Mouse (Mus musculus) midbrain, postnatal 0 days (tissue): ENCODE measurements around the gene Upp2. TPM values are rescaled to one million over a fixed set of nuclear protein-coding genes. Genes with fewer than 3 reads are reported as not detected.

ENCODE experiments used
- ATAC-seq: fragments of 200-750 bp; cut with Nextera tagmentation; 2 replicates; pipeline ENCODE4 v1.8.0; 2017; ENCODE audit warnings: moderate number of reproducible peaks, mild to moderate bottlenecking, moderate TSS enrichment, moderate library complexity; ENCODE audit not compliant: low FRiP score
- DNase-seq: peaks from one replicate; pipeline ENCODE4 v3.0.0-alpha.2; 2015; ENCODE audit warnings: low spot score
- H3K27ac ChIP-seq: fragments of 300-500 bp; sonication (generic); 2 replicates; pipeline ENCODE4 v1.5.1; 2014; ENCODE audit warnings: low read depth, mild to moderate bottlenecking, low read length, mixed read lengths
- H3K27me3 ChIP-seq: fragments of 300-500 bp; sonication (generic); 2 replicates; pipeline ENCODE4 v1.6.1; 2014; ENCODE audit warnings: low read length, control low read depth, mixed read lengths; ENCODE audit not compliant: insufficient read depth
- H3K36me3 ChIP-seq: fragments of 300-500 bp; sonication (generic); 2 replicates; pipeline ENCODE4 v1.6.1; 2014; ENCODE audit warnings: low read length, control low read depth, mixed read lengths; ENCODE audit not compliant: insufficient read depth
- H3K4me1 ChIP-seq: fragments of 300-500 bp; sonication (generic); 2 replicates; pipeline ENCODE4 v1.6.1; 2014; ENCODE audit warnings: mild to moderate bottlenecking, control low read depth, antibody characterized with exemption, low read length, mixed read lengths; ENCODE audit not compliant: insufficient read depth
- H3K4me2 ChIP-seq: fragments of 300-500 bp; sonication (generic); 2 replicates; pipeline ENCODE4 v1.6.1; 2014; ENCODE audit warnings: low read depth, mild to moderate bottlenecking, low read length, mixed read lengths; ENCODE audit not compliant: poor library complexity, severe bottlenecking
- H3K4me3 ChIP-seq: fragments of 300-500 bp; sonication (generic); 2 replicates; pipeline ENCODE4 v1.5.1; 2014; ENCODE audit warnings: low read depth, mild to moderate bottlenecking, low read length, moderate library complexity
- H3K9ac ChIP-seq: fragments of 300-500 bp; sonication (generic); replicated peaks from 2 replicates; pipeline ENCODE4 v1.6.1; 2014; ENCODE audit warnings: mild to moderate bottlenecking, low read length, moderate library complexity, mixed read lengths; ENCODE audit not compliant: poor library complexity, severe bottlenecking
- H3K9me3 ChIP-seq: fragments of 300-500 bp; sonication (generic); 2 replicates; pipeline ENCODE4 v1.6.1; 2016; ENCODE audit warnings: low read length, control low read depth
- CTCF ChIP-seq: IDR thresholded peaks from 2 replicates; pipeline ENCODE4 v1.5.1; 2016; ENCODE audit warnings: antibody characterized with exemption, mild to moderate bottlenecking
- WGBS: fragments of 180-500 bp; shearing (Covaris S2); extraction: QIAGEN DNeasy Blood & Tissue Kit; methylation state at CpG from one replicate; pipeline ENCODE4 v1.1.7; 2014; 5-methylcytosine and 5-hydroxymethylcytosine counted together
- polyA plus RNA-seq: library from polyadenylated mRNA; unstranded; fragments of >200 nt; fragmentation: Nextera tagmentation; extraction: Ambion mirVana; gene quantifications from 2 replicates; pipeline ENCODE4 v1.2.1, GENCODE M21; 2015
- total RNA-seq: library from RNA; depleted of rRNA; stranded (reverse); fragments of >200 nt; gene quantifications from 2 replicates; pipeline ENCODE4 v1.2.3, GENCODE M21; 2014

The Upp2 gene
- total and polyA plus RNA-seq, 2 experiments from 2014 or later = 11.6 TPM

DNA sequence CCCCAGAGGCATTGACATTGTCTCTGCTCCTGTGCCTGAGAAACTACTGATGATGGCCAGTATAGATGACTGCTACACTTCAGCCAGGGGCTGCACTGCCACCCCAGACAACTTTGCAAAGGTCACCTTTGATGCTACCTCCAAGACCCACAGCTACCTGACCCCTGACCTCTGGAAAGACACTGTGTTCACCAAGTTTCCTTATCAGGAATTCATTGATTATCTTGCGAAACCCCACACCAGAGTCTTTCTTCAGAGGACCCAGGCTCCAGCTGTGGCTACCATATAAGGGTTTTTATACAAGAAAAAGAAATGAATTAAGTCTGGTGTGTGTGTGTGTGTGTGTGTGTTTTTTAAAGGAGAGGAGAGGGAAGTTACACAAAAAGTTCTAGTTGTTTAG, 174.1 kb downstream of the Upp2 start:
- Histone ChIP-seq H3K27me3 (no peaks in the 10 kb centered on the region), H3K4me3 (no peak overlapping the region), H3K27ac (no peak overlapping the region), H3K4me1 (no peaks in the 10 kb centered on the region), H3K4me2 (no peak overlapping the region), H3K36me3 (no peaks in the 10 kb centered on the region), H3K9ac (no peak overlapping the region), H3K9me3 (no peaks in the 10 kb centered on the region)
- no peak for TF ChIP-seq CTCF
- WGBS = 94% methylated on average over 1 of the region's 1 CpGs
- DNase-seq (no peak), ATAC-seq (no peak)

DNA sequence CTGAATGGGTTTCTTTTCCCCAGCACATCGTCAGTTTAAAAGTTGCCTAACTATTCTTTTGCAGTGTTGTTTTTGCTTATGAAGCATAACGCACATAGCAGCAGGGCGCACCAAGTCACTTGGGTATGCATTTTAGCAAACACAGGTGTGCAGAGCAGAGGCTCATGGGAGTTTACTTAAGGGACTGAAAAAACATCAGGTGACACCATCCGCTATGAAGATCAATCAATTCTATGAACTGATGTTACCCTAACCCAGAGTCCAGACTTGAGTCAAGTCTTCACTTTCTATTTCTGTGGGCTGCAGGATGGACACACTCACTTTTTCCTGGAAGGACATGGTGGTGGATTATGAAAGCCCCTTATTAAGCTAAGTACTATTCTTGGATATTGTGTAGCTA, 174.9 kb downstream of the Upp2 start:
- TF ChIP-seq CTCF = no peak
- Histone ChIP-seq H3K4me2 (no peak overlapping the region), H3K27ac (no peak overlapping the region), H3K4me1 (no peaks in the 10 kb centered on the region), H3K9ac (no peak overlapping the region), H3K36me3 (no peaks in the 10 kb centered on the region), H3K27me3 (no peaks in the 10 kb centered on the region), H3K9me3 (no peaks in the 10 kb centered on the region), H3K4me3 (no peak overlapping the region)
- ATAC-seq (no peak), DNase-seq (no peak)
- WGBS = 89% methylated on average over 4 of the region's 4 CpGs

DNA sequence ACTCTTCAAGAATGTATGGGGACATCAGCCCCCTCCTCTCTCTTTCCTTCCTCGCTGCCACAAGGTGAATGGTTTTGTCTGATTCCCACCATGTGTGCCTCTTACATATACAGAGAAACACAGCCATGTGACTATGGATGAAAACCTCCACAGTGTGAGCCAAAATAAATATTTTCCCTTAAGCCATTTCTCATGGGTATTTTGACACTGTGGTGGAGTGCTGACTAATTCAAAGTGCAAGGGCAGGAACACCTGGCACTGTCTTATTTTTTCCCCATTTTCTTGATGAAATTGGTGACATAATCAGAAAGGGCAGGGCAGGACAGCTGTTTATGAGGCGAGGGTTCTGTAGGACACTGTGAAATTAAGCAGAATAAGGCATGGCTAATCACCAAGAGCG, 176.3 kb downstream of the Upp2 start:
- H3K4me2 ChIP-seq = no peak overlapping the region
- no peak overlapping the region for H3K4me3 ChIP-seq
- TF ChIP-seq CTCF = no peak
- H3K9me3 ChIP-seq = no peaks in the 10 kb centered on the region
- no peak for ATAC-seq
- no peak overlapping the region for H3K9ac ChIP-seq
- H3K27ac ChIP-seq = no peak overlapping the region
- WGBS = 79% methylated on average over 3 of the region's 3 CpGs
- H3K27me3 ChIP-seq = no peaks in the 10 kb centered on the region
- DNase-seq = no peak
- H3K4me1 ChIP-seq = no peaks in the 10 kb centered on the region
- no peaks in the 10 kb centered on the region for H3K36me3 ChIP-seq

DNA sequence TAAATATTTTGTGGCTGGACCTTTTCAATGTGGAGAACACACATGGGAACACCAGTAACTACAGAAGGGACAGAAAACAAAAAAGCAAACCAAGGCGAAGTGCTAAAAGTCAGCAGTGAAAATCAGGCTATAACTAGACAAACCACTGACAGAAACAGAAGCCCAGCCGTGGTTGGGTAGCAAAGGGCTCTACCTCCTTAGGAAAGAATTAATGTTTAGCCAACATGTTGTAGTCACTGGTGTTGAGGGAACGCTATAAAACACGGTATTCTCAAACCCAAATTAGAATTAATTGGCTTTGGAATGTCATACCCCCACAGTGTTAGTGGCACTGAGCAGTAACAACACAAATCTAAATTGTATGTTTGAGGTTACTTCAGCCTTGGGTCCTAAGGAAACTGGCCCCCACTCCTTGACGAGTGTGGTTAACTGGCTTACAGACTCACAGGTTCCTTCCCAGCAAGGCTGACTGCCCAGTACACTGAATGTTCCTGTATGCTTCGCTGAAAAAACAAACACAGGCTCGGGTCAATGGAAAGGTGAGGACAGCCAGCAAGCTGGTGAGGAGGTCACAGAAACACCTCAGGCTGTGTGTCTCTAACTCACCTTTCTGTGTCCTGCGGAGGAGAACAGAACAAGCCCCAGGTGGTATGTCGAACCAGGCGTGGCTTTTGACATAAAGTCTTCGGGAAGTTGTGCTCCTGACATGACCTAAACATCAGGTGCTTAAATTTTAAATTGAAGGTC, 180.6 kb downstream of the Upp2 start:
- no peak overlapping the region for H3K4me3 ChIP-seq
- H3K27me3 ChIP-seq = no peaks in the 10 kb centered on the region
- H3K9me3 ChIP-seq = no peaks in the 10 kb centered on the region
- H3K4me1 ChIP-seq = no peaks in the 10 kb centered on the region
- H3K4me2 ChIP-seq = no peak overlapping the region
- DNase-seq (no peak), ATAC-seq (no peak)
- H3K9ac ChIP-seq = no peak overlapping the region
- H3K36me3 ChIP-seq = no peaks in the 10 kb centered on the region
- 80% methylated on average over 11 of the region's 11 CpGs for WGBS
- TF ChIP-seq CTCF = no peak
- no peak overlapping the region for H3K27ac ChIP-seq

DNA sequence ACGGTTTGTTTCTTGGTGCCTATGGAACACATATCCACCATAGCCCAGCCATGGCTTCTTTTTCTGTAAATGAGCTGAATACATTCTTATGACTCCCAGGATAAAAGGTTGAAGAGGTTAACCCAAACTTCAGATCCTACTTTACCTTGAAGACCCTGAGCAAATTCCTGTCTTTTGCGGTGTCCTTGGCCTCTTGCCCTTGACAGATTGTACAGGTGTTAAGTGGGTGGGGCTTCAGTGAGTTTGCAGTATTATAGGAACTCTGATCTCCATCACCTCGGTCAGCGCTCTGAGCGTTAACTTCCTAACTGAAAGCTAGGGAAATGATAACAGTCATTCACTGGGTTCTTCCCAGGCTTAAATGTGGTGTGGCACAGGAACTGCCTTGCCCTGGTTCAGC, 181.2 kb downstream of the Upp2 start:
- Histone ChIP-seq H3K27ac (no peak overlapping the region), H3K36me3 (no peaks in the 10 kb centered on the region), H3K27me3 (no peaks in the 10 kb centered on the region), H3K4me1 (no peaks in the 10 kb centered on the region), H3K9ac (no peak overlapping the region), H3K9me3 (no peaks in the 10 kb centered on the region), H3K4me2 (no peak overlapping the region), H3K4me3 (no peak overlapping the region)
- TF ChIP-seq CTCF = no peak
- ATAC-seq = no peak
- 94% methylated on average over 5 of the region's 5 CpGs for WGBS
- no peak for DNase-seq

DNA sequence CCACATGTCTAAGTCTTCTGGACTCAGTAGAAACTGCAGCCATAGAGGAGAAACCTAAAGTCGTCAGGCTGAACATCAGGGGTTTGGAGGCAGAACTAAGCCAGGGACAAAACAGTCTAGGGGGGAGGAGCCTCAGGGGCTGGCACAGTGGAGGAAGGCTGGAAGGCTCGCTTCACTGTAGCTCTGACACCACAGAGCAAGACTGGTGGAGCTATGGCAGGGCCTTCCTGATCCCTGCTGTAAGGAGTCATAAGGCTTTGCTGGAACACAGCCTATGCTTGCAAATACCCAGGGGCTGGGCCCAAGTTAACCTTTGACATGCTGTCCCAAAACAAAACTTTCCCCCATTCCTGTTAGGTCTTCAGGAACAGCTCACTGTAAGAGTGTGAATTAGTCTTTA, 185.8 kb downstream of the Upp2 start:
- ATAC-seq (no peak), DNase-seq (no peak)
- H3K27me3 ChIP-seq = no peaks in the 10 kb centered on the region
- no peak overlapping the region for H3K27ac ChIP-seq
- 38% methylated on average over 2 of the region's 2 CpGs for WGBS
- TF ChIP-seq CTCF = no peak
- H3K9ac ChIP-seq = no peak overlapping the region
- H3K9me3 ChIP-seq = no peaks in the 10 kb centered on the region
- H3K4me2 ChIP-seq = no peak overlapping the region
- no peaks in the 10 kb centered on the region for H3K4me1 ChIP-seq
- H3K4me3 ChIP-seq = no peak overlapping the region
- H3K36me3 ChIP-seq = no peaks in the 10 kb centered on the region
